Mouse (Mus musculus) brain, embryonic 14.5 days (tissue): ENCODE data around the gene Wbp1.

Experiments
- CTCF ChIP-seq: fragments of 200-500 bp; IDR thresholded peaks from 2 replicates; pipeline ENCODE4 v1.5.1; 2012; ENCODE audit warnings: inconsistent platforms, mild to moderate bottlenecking, moderate library complexity, borderline replicate concordance; ENCODE audit not compliant: insufficient read depth, insufficient read length; ENCODE audit errors: extremely low read depth
- POLR2A ChIP-seq: fragments of 200-500 bp; IDR thresholded peaks from 2 replicates; pipeline ENCODE4 v1.6.1; 2012; ENCODE audit warnings: mild to moderate bottlenecking, inconsistent platforms, borderline replicate concordance; ENCODE audit not compliant: poor library complexity, insufficient read depth, insufficient read length, severe bottlenecking; ENCODE audit errors: extremely low read depth

GRCm38 (mm10) chr6:83084477-83084876 lies 36.9 kb downstream of the Wbp1 start:
- no peak for TF ChIP-seq CTCF
- TF ChIP-seq POLR2A: no peak
